Mouse (Mus musculus): ENCODE results near the gene Rgl1. TPM values are rescaled to one million over a fixed set of nuclear protein-coding genes. Genes with fewer than 3 reads are reported as not detected.

The Rgl1 gene
- polyA plus RNA-seq (2015; fragmentation: Nextera tagmentation; extraction: Ambion mirVana) = 33.2 and 44.4 TPM in 2 replicates

GRCm38 (mm10) chr1:152766032-152766772, at the start of gene Rgl1, which contains the start of gene Arpc5:
TSS of gene Rgl1 (minus strand) at chr1:152766351.
TSS of gene Arpc5 (plus strand) at chr1:152766542.
- H3K4me1 ChIP-seq (ENCODE audit: insufficient read depth, low read depth, low read length) = peaks cover 6% of the 10 kb centered on the region; the same call in 1 of the 2 replicates
- H3K9ac ChIP-seq (replicated peaks; ENCODE audit: low read depth) = peak within 1 kb of the TSS; percentile 90
- peaks cover 9% of the 10 kb centered on the region; the same call in 1 of the 2 replicates for H3K36me3 ChIP-seq (ENCODE audit: insufficient read depth, low read length)
- ATAC-seq (peak; percentile 98), DNase-seq (ENCODE audit: low spot score) (peak; percentile 99)
- peak within 1 kb of the TSS; percentile 97 for H3K4me3 ChIP-seq (ENCODE audit: low read depth, low read length)
- under 1% methylated on average over 62 of the region's 86 CpGs for WGBS
- H3K9me3 ChIP-seq (ENCODE audit: low read length) = no peaks in the 10 kb centered on the region
- no peaks in the 10 kb centered on the region for H3K27me3 ChIP-seq (replicated peaks; ENCODE audit: insufficient read depth, low read length)
- peak within 1 kb of the TSS; percentile 91 for H3K27ac ChIP-seq (ENCODE audit: low read length)
- no peak; the same call in 1 of the 2 replicates for TF ChIP-seq CTCF (IDR thresholded peaks at IDR 0.05)
- TF ChIP-seq EP300 (IDR thresholded peaks at IDR 0.05) = no peak
- peak within 1 kb of the TSS; percentile 89 for H3K4me2 ChIP-seq (replicated peaks; ENCODE audit: low read depth, low read length)

GRCm38 (mm10) chr1:152815265-152815701, 49.1 kb upstream of the Rgl1 start:
- H3K9me3 ChIP-seq (ENCODE audit: low read length) = no peaks in the 10 kb centered on the region
- no peak overlapping the region for H3K4me3 ChIP-seq (ENCODE audit: low read depth, low read length)
- H3K27ac ChIP-seq (ENCODE audit: low read length) = no peak overlapping the region
- peak overlapping the region; percentile 33; the same call in 1 of the 2 replicates for H3K4me2 ChIP-seq (replicated peaks; ENCODE audit: low read depth, low read length)
- DNase-seq (ENCODE audit: low spot score) = peak; percentile 72
- 26% methylated on average over 6 of the region's 7 CpGs for WGBS
- H3K36me3 ChIP-seq (ENCODE audit: insufficient read depth, low read length) = no peaks in the 10 kb centered on the region
- peak; percentile 88 for ATAC-seq
- H3K27me3 ChIP-seq (replicated peaks; ENCODE audit: insufficient read depth, low read length) = no peaks in the 10 kb centered on the region
- no peaks in the 10 kb centered on the region for H3K4me1 ChIP-seq (ENCODE audit: insufficient read depth, low read depth, low read length)
- H3K9ac ChIP-seq (replicated peaks; ENCODE audit: low read depth) = no peak overlapping the region
- TF ChIP-seq CTCF (IDR thresholded peaks at IDR 0.05) = peak; percentile 63
- no peak for TF ChIP-seq EP300 (IDR thresholded peaks at IDR 0.05)

GRCm38 (mm10) chr1:152810533-152811439, 44.6 kb upstream of the Rgl1 start:
- Histone ChIP-seq H3K36me3 (ENCODE audit: insufficient read depth, low read length) (no peaks in the 10 kb centered on the region), H3K27ac (ENCODE audit: low read length) (no peak overlapping the region), H3K9me3 (ENCODE audit: low read length) (no peaks in the 10 kb centered on the region), H3K9ac (replicated peaks; ENCODE audit: low read depth) (no peak overlapping the region), H3K27me3 (replicated peaks; ENCODE audit: insufficient read depth, low read length) (no peaks in the 10 kb centered on the region), H3K4me2 (replicated peaks; ENCODE audit: low read depth, low read length) (no peak overlapping the region), H3K4me1 (ENCODE audit: insufficient read depth, low read depth, low read length) (no peaks in the 10 kb centered on the region), H3K4me3 (ENCODE audit: low read depth, low read length) (no peak overlapping the region)
- ATAC-seq (no peak), DNase-seq (ENCODE audit: low spot score) (peak; percentile 40)
- 74% methylated on average over 13 of the region's 13 CpGs for WGBS
- TF ChIP-seq EP300 (IDR thresholded peaks at IDR 0.05) = no peak

GRCm38 (mm10) chr1:152809541-152810252, 43.5 kb upstream of the Rgl1 start:
- Histone ChIP-seq H3K9me3 (ENCODE audit: low read length) (no peaks in the 10 kb centered on the region), H3K4me1 (ENCODE audit: insufficient read depth, low read depth, low read length) (no peaks in the 10 kb centered on the region), H3K4me3 (ENCODE audit: low read depth, low read length) (no peak overlapping the region), H3K36me3 (ENCODE audit: insufficient read depth, low read length) (no peaks in the 10 kb centered on the region), H3K4me2 (replicated peaks; ENCODE audit: low read depth, low read length) (no peak overlapping the region), H3K9ac (replicated peaks; ENCODE audit: low read depth) (no peak overlapping the region), H3K27me3 (replicated peaks; ENCODE audit: insufficient read depth, low read length) (no peaks in the 10 kb centered on the region), H3K27ac (ENCODE audit: low read length) (no peak overlapping the region)
- 30% methylated on average over 8 of the region's 8 CpGs for WGBS
- DNase-seq (ENCODE audit: low spot score) = peak; percentile 52
- ATAC-seq = peak; percentile 88
- TF ChIP-seq CTCF (IDR thresholded peaks at IDR 0.05) (no peak), EP300 (IDR thresholded peaks at IDR 0.05) (no peak)

- no peak for ATAC-seq
- no peak overlapping the region; the same call in 1 of the 2 replicates for H3K4me2 ChIP-seq (replicated peaks; ENCODE audit: low read depth, low read length)
Observed at GRCm38 (mm10) chr1:152808392-152808680, 42.2 kb upstream of the Rgl1 start.

More at GRCm38 (mm10) chr1:152808392-152808680, 42.2 kb upstream of the Rgl1 start:
- TF ChIP-seq CTCF (IDR thresholded peaks at IDR 0.05) = no peak
- TF ChIP-seq EP300 (IDR thresholded peaks at IDR 0.05) = no peak
- Histone ChIP-seq H3K27me3 (replicated peaks; ENCODE audit: insufficient read depth, low read length) (no peaks in the 10 kb centered on the region), H3K9me3 (ENCODE audit: low read length) (no peaks in the 10 kb centered on the region), H3K36me3 (ENCODE audit: insufficient read depth, low read length) (no peaks in the 10 kb centered on the region), H3K4me1 (ENCODE audit: insufficient read depth, low read depth, low read length) (no peaks in the 10 kb centered on the region), H3K4me3 (ENCODE audit: low read depth, low read length) (no peak overlapping the region), H3K9ac (replicated peaks; ENCODE audit: low read depth) (no peak overlapping the region), H3K27ac (ENCODE audit: low read length) (no peak overlapping the region; the same call in 1 of the 2 replicates)
- WGBS = 88% methylated on average over 2 of the region's 2 CpGs
- no peak for DNase-seq (ENCODE audit: low spot score)
